Mouse (Mus musculus) gonadal fat pad, adult 2 months (tissue): Measurements from ENCODE around the gene Gjb5. TPM values are rescaled to one million over a fixed set of nuclear protein-coding genes. Genes with fewer than 3 reads are reported as not detected.

Experiments
- DNase-seq: peaks from one replicate; pipeline ENCODE4 v3.0.0-alpha.2; 2012; ENCODE audit warnings: low read depth
- polyA plus RNA-seq: library from polyadenylated mRNA; depleted of rRNA; stranded (reverse); fragments of >200 nt; gene quantifications from 2 replicates; pipeline ENCODE4 v1.2.3, GENCODE M21; 2012

Gjb5 gene
- polyA plus RNA-seq, 1 experiment: 4.6 TPM

GRCm38 (mm10) chr4:127349560-127350300 is 8.3 kb downstream of the Gjb5 start:
- no peak for DNase-seq

GRCm38 (mm10) chr4:127345000-127345399 is 13.0 kb downstream of the Gjb5 start:
- no peak for DNase-seq

- DNase-seq: no peak
These were observed 16.6 kb downstream of the Gjb5 start for GRCm38 (mm10) chr4:127341372-127341771.

- no peak for DNase-seq
These were observed 20.3 kb downstream of the Gjb5 start for GRCm38 (mm10) chr4:127337668-127338067.

- no peak for DNase-seq
These were observed 23.0 kb downstream of the Gjb5 start for GRCm38 (mm10) chr4:127334870-127335504.

GRCm38 (mm10) chr4:127331171-127331570 is 26.8 kb downstream of the Gjb5 start:
- no peak for DNase-seq

- DNase-seq: no peak
These were observed 27.5 kb downstream of the Gjb5 start, which contains the start of gene Gjb3 for GRCm38 (mm10) chr4:127330181-127331100. Gene Gjb3 (minus strand): TSS chr4:127330844.

GRCm38 (mm10) chr4:127329751-127330150 is 28.2 kb downstream of the Gjb5 start:
- no peak for DNase-seq

- no peak for DNase-seq
These were observed 28.9 kb downstream of the Gjb5 start for GRCm38 (mm10) chr4:127329046-127329445.

- no peak for DNase-seq
These were observed 29.6 kb downstream of the Gjb5 start for GRCm38 (mm10) chr4:127328378-127328777.

GRCm38 (mm10) chr4:127327749-127328148 is 30.2 kb downstream of the Gjb5 start:
- DNase-seq: no peak

- no peak for DNase-seq
These were observed 30.7 kb downstream of the Gjb5 start for GRCm38 (mm10) chr4:127327258-127327657.

GRCm38 (mm10) chr4:127325276-127325675 is 32.7 kb downstream of the Gjb5 start:
- no peak for DNase-seq

GRCm38 (mm10) chr4:127324759-127325158 is 33.2 kb downstream of the Gjb5 start:
- DNase-seq: no peak

GRCm38 (mm10) chr4:127324296-127324695 is 33.7 kb downstream of the Gjb5 start:
- no peak for DNase-seq

- DNase-seq: no peak
These were observed 34.3 kb downstream of the Gjb5 start for GRCm38 (mm10) chr4:127323651-127324050.

GRCm38 (mm10) chr4:127319613-127320012 is 38.4 kb downstream of the Gjb5 start:
- no peak for DNase-seq

GRCm38 (mm10) chr4:127317143-127317542 is 40.8 kb downstream of the Gjb5 start:
- no peak for DNase-seq

- no peak for DNase-seq
These were observed 42.2 kb downstream of the Gjb5 start for GRCm38 (mm10) chr4:127315753-127316152.

- no peak for DNase-seq
These were observed 43.4 kb downstream of the Gjb5 start for GRCm38 (mm10) chr4:127314585-127314984.

GRCm38 (mm10) chr4:127313861-127314260 is 44.1 kb downstream of the Gjb5 start, which contains the start of gene Gja4:
Gene Gja4 (minus strand): TSS chr4:127314039.
- no peak for DNase-seq

- DNase-seq: no peak
These were observed 45.6 kb downstream of the Gjb5 start for GRCm38 (mm10) chr4:127312349-127312748.
